Mouse (Mus musculus) bone marrow, adult 2 months (tissue): Measurements from ENCODE around the gene Pdk2.

ENCODE experiments used
- CTCF ChIP-seq: fragments of 200-500 bp; IDR thresholded peaks from 2 replicates; pipeline ENCODE4 v1.5.1; 2011; ENCODE audit warnings: low read length, control low read depth; ENCODE audit not compliant: control insufficient read depth, insufficient read depth
- POLR2A ChIP-seq: fragments of 200-500 bp; IDR thresholded peaks from 2 replicates; pipeline ENCODE4 v1.6.1; 2011; ENCODE audit warnings: low read depth, mild to moderate bottlenecking, control low read depth, low read length, borderline replicate concordance; ENCODE audit not compliant: control insufficient read depth

GRCm38 (mm10) chr11:95012075-95012474 is 29.1 kb downstream of the Pdk2 start:
- TF ChIP-seq CTCF, result no peak
- peak; percentile 51 for TF ChIP-seq POLR2A
